Mouse (Mus musculus) C2C12 (cell line): ENCODE data around the gene Bpnt1. TPM values are rescaled to one million over a fixed set of nuclear protein-coding genes. Genes with fewer than 3 reads are reported as not detected.

Source experiments
- H3K27me3 ChIP-seq: one replicate; pipeline ENCODE4 v1.6.1; 2011; ENCODE audit not compliant: control insufficient read depth, insufficient read depth, insufficient read length
- H3K36me3 ChIP-seq: one replicate; pipeline ENCODE4 v1.6.1; 2011; ENCODE audit not compliant: control insufficient read depth, insufficient read depth
- H3K4me3 ChIP-seq: one replicate; pipeline ENCODE4 v1.5.1; 2011; ENCODE audit warnings: mild to moderate bottlenecking, control low read depth; ENCODE audit not compliant: poor library complexity, insufficient read depth, severe bottlenecking
- H3K79me2 ChIP-seq: one replicate; pipeline ENCODE4 v1.6.1; 2011; ENCODE audit not compliant: control insufficient read depth, insufficient read depth
- H3K79me3 ChIP-seq: one replicate; pipeline ENCODE4 v1.6.1; 2011; ENCODE audit warnings: low read depth, control low read depth
- H3ac ChIP-seq: one replicate; pipeline ENCODE3; 2011; ENCODE audit warnings: low read depth; ENCODE audit not compliant: control insufficient read depth, insufficient read length
- CEBPB ChIP-seq: IDR thresholded peaks from one replicate; pipeline ENCODE4 v1.6.1; 2011; ENCODE audit warnings: low read depth, mild to moderate bottlenecking, control low read depth, moderate library complexity
- CTCF ChIP-seq: IDR thresholded peaks from one replicate; pipeline ENCODE4 v1.5.1; 2011; ENCODE audit not compliant: control insufficient read depth, insufficient read depth, insufficient read length
- FOSL1 ChIP-seq: IDR thresholded peaks from one replicate; pipeline ENCODE4 v1.8.0; 2011; ENCODE audit warnings: mild to moderate bottlenecking, low read length; ENCODE audit not compliant: poor library complexity, insufficient read depth, severe bottlenecking
- MAX ChIP-seq: IDR thresholded peaks from one replicate; pipeline ENCODE4 v1.6.1; 2011; ENCODE audit warnings: mild to moderate bottlenecking, control low read depth
- MYOD1 ChIP-seq: IDR thresholded peaks from one replicate; pipeline ENCODE4 v1.6.1; 2011; ENCODE audit warnings: low read depth; ENCODE audit not compliant: control insufficient read depth, insufficient read length
- MYOG ChIP-seq: IDR thresholded peaks from one replicate; pipeline ENCODE4 v1.6.1; 2011; ENCODE audit not compliant: control insufficient read depth, insufficient read length; ENCODE audit errors: extremely low read depth
- USF1 ChIP-seq: IDR thresholded peaks from one replicate; pipeline ENCODE4 v1.6.1; 2011; ENCODE audit warnings: low read depth, mild to moderate bottlenecking, control low read depth, moderate library complexity
- polyA plus RNA-seq: library from polyadenylated mRNA; unstranded; fragments of >200 nt; fragmentation: generic; extraction: Trizol; gene quantifications from one replicate; pipeline ENCODE4 v1.2.1, GENCODE M21; 2012; ENCODE audit warnings: missing spikeins

Gene Bpnt1
- polyA plus RNA-seq, 1 experiment = 37.2 TPM

DNA sequence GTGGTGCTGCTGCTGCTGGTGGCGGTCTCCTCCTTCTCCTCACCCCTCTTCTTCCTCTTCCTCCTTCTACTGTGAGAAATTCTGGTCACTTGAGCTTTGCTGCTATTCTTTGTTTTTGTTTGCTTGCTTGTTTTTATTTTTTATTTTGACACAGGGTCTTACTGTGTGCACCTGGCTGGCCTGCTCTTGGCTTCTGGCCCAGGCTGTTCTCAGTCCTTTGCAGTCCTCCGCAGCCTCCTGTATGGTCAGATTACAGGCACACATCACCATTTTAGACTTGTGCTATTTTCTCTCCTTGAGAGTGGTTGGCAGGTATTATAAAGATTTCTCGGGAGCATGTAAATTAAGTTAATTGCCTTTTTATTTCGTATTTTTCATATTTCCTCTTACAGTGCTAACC is 2.2 kb downstream of the Bpnt1 start:
- no peak for TF ChIP-seq CEBPB
- TF ChIP-seq FOSL1 = no peak
- no peak for TF ChIP-seq MYOG
- no peak for TF ChIP-seq CTCF
- TF ChIP-seq MAX = no peak
- TF ChIP-seq USF1 = no peak
- no peak for TF ChIP-seq MYOD1
- Histone ChIP-seq H3K27me3 (no peaks in the 10 kb centered on the region), H3K79me2 (peaks cover 41% of the 10 kb centered on the region), H3K79me3 (peaks cover 34% of the 10 kb centered on the region), H3K4me3 (no peak overlapping the region), H3ac (no peak overlapping the region), H3K36me3 (peaks cover 3% of the 10 kb centered on the region)

DNA sequence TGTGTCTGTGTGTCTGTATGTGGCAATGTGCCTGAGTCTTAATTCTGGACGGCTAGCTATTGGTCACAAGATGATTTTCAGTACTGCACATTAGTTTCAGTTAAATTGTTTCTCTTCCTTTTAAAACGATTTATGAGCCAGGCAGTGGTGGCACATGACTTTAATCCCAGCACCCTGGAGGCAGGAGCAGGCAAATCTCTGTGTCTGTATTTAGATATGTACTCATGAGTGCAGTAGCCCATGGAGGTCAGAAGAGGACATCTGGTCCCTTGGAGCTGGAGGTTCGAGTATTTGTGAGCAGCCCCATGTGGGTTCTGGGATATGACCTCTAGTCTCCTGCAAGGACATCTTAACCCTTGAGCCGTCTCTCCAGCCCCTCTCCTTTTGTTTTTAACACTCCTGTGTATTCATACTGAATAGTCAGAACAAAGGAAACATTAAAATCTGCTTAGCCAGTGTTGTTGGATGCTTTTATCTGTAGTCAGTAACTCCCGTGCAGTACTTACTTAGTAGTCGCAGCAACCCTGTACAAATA is 3.3 kb downstream of the Bpnt1 start:
- Histone ChIP-seq H3K27me3 (no peaks in the 10 kb centered on the region), H3ac (no peak overlapping the region), H3K79me2 (peaks cover 41% of the 10 kb centered on the region), H3K79me3 (peaks cover 34% of the 10 kb centered on the region), H3K4me3 (no peak overlapping the region), H3K36me3 (peaks cover 3% of the 10 kb centered on the region)
- TF ChIP-seq MAX (no peak), CTCF (no peak), CEBPB (no peak), MYOG (no peak), FOSL1 (no peak), USF1 (no peak)

DNA sequence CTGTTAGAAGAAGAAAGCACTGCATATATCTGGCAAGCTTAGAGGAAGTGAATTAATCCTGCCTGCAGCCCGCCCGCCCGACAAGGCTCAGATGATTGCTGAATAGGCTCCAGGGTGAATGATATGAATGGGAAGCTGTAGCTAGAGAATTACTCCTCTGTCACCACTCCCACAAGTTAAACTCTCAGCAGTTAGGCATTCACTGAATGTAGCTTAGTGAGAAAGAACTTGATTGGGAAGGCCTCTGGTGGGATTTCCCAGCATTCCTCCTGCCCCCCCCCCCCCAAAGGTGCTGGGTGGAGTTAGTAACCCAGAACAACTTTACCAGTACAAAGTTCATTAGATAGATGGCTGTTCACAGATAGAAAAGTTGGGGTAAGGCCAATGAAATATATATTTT is 4.6 kb downstream of the Bpnt1 start:
- Histone ChIP-seq H3K36me3 (peaks cover 8% of the 10 kb centered on the region), H3K79me2 (peaks cover 41% of the 10 kb centered on the region), H3K79me3 (peaks cover 34% of the 10 kb centered on the region), H3ac (no peak overlapping the region), H3K4me3 (no peak overlapping the region), H3K27me3 (no peaks in the 10 kb centered on the region)
- TF ChIP-seq MYOD1 (no peak), CEBPB (no peak), USF1 (no peak), CTCF (no peak), MYOG (no peak), MAX (no peak), FOSL1 (no peak)

DNA sequence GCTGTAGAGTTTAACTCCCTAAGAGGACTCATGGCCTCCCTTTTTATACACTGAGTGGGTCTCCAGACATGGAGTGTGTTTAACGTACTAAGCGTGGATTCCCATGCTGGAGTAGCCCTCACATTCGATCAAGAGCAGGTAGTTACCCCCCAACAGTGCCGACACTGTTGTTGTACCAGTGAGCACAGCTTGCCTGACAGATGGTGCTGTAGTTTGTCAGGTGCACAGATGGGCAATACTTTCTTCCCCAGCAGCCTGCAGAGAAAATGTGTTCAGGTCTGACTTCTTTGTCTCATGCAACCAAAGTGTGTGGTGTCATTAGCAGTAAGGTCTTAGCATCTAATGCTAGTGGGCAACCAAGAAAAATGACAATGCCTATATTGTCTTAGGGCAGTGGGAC is 10.5 kb downstream of the Bpnt1 start:
- Histone ChIP-seq H3K4me3 (no peak overlapping the region), H3K79me3 (peaks cover 3% of the 10 kb centered on the region), H3K79me2 (no peaks in the 10 kb centered on the region), H3K36me3 (peaks cover 22% of the 10 kb centered on the region), H3K27me3 (no peaks in the 10 kb centered on the region), H3ac (no peak overlapping the region)
- TF ChIP-seq USF1 (no peak), FOSL1 (no peak), MYOD1 (no peak), CTCF (no peak), MAX (no peak), CEBPB (no peak), MYOG (no peak)

DNA sequence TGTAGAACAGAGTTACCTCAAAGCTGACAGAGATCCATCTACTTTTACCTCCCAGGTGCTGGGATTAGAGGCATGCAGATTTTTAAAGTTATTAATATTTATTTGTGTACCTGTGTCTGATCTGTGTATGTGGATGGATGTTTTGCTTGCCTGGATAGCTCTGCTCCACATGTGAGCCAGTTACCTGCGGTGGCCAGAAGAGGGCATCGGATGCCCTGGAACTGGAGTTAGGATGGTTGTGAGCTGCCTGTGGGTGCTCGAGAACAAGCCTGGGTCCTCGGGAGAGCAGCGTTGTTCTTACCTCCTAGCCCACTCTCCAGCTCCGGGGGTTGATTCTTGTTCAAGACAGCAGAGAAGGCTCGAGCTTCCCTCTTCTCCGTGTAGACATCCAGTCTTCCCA is 11.5 kb downstream of the Bpnt1 start:
- Histone ChIP-seq H3K79me2 (no peaks in the 10 kb centered on the region), H3K27me3 (no peaks in the 10 kb centered on the region), H3ac (no peak overlapping the region), H3K36me3 (peaks cover 19% of the 10 kb centered on the region), H3K79me3 (no peaks in the 10 kb centered on the region), H3K4me3 (no peak overlapping the region)
- TF ChIP-seq FOSL1 = no peak
- TF ChIP-seq CTCF = peak; percentile 1

DNA sequence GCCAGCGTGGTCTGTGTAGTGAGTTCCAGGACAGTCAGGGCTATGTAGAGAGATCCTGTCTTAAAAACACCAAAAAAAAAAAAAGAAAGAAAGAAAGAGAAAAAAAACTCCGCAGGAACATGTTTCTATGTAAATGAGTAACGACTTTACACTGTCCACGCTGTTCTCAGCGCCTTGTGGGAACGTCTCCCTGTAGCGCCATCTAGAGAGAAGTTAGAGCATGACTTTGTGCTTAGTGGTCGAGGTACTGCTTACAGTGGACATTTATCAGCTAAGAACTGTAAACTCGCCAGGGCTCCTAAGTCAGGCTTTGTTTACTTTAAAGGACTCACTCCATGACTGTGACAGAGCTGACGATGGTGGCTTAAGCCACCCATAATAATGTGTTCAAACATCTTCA is 14.2 kb downstream of the Bpnt1 start:
- Histone ChIP-seq H3K4me3 (no peak overlapping the region), H3ac (no peak overlapping the region), H3K27me3 (no peaks in the 10 kb centered on the region), H3K79me2 (no peaks in the 10 kb centered on the region), H3K79me3 (no peaks in the 10 kb centered on the region), H3K36me3 (peaks cover 31% of the 10 kb centered on the region)
- TF ChIP-seq CTCF (no peak), USF1 (no peak), CEBPB (no peak), FOSL1 (no peak), MYOG (no peak), MAX (no peak), MYOD1 (no peak)
